Mouse (Mus musculus) CH12.LX (cell line): ENCODE measurements around the gene Foxk2. TPM values are rescaled to one million over a fixed set of nuclear protein-coding genes. Genes with fewer than 3 reads are reported as not detected.
"Not testable (repeated sequence)": the region's sequence is repeated elsewhere in the genome, so short reads cannot be mapped to it uniquely, and the experiment has no call there.

Experiments
- DNase-seq: peaks from one replicate; pipeline ENCODE4 v3.0.0-alpha.2; 2013; ENCODE audit errors: extremely low read depth
- H3K27ac ChIP-seq: 2 replicates; pipeline ENCODE4 v1.5.1; 2012; ENCODE audit warnings: low read depth, mild to moderate bottlenecking, control low read depth, moderate library complexity; ENCODE audit not compliant: insufficient read depth
- H3K27me3 ChIP-seq: replicated peaks from 2 replicates; pipeline ENCODE3; 2012; ENCODE audit warnings: inconsistent platforms
- H3K36me3 ChIP-seq, 2 experiments: replicated peaks in 1 of 2; 2 replicates each; pipeline versions ENCODE3 to v1.6.1; 2012; ENCODE audit warnings: inconsistent platforms in 1 of 2, low read length in 1 of 2, mild to moderate bottlenecking in 1 of 2, mixed read lengths in 1 of 2, moderate library complexity in 1 of 2; ENCODE audit not compliant: control insufficient read depth in 1 of 2, insufficient read depth in 1 of 2
- H3K4me1 ChIP-seq, 2 experiments: 2 replicates each; pipeline ENCODE4 v1.6.1; 2012; ENCODE audit warnings: inconsistent platforms in 1 of 2, moderate library complexity in 1 of 2; ENCODE audit not compliant: insufficient read depth in 2 of 2, control insufficient read depth in 1 of 2
- H3K4me2 ChIP-seq: 2 replicates; pipeline ENCODE4 v1.6.1; 2012; ENCODE audit warnings: low read depth, mild to moderate bottlenecking, control low read depth; ENCODE audit not compliant: poor library complexity, insufficient read depth, severe bottlenecking
- H3K4me3 ChIP-seq, 3 experiments: fragments of 150-350 bp in 1 of 3; sonication (generic) in 1 of 3; replicated peaks in 1 of 3; 2 replicates each; pipeline versions ENCODE3 to v1.5.1; 2011 to 2012; ENCODE audit warnings: low read depth in 2 of 3, low read length in 2 of 3, mild to moderate bottlenecking in 2 of 3, moderate library complexity in 2 of 3, control low read depth in 1 of 3, improper control_type of control experiment in 1 of 3, inconsistent platforms in 1 of 3, mixed read lengths in 1 of 3; ENCODE audit not compliant: poor library complexity in 1 of 3
- H3K79me2 ChIP-seq: replicated peaks from 2 replicates; pipeline ENCODE4 v1.6.1; 2012; ENCODE audit warnings: mild to moderate bottlenecking, moderate library complexity; ENCODE audit not compliant: control insufficient read depth, poor library complexity, insufficient read depth, severe bottlenecking; ENCODE audit errors: extremely low read depth
- H3K9ac ChIP-seq: 2 replicates; pipeline ENCODE4 v1.6.1; 2012; ENCODE audit warnings: low read depth, mild to moderate bottlenecking, control low read depth, moderate library complexity; ENCODE audit not compliant: insufficient read depth
- H3K9me3 ChIP-seq: replicated peaks from 2 replicates; pipeline ENCODE3; 2012; ENCODE audit warnings: low read length, inconsistent platforms, mixed read lengths
- BHLHE40 ChIP-seq: IDR thresholded peaks from 2 replicates; pipeline ENCODE4 v1.6.1; 2011; ENCODE audit warnings: mild to moderate bottlenecking, low read depth, low read length, improper control_type of control experiment
- ELF1 ChIP-seq: IDR thresholded peaks from 2 replicates; pipeline ENCODE4 v1.6.1; 2014; ENCODE audit warnings: low read depth, mild to moderate bottlenecking, inconsistent platforms, low read length, improper control_type of control experiment
- EP300 ChIP-seq: IDR thresholded peaks from 2 replicates; pipeline ENCODE4 v1.6.1; 2011; ENCODE audit warnings: low read length, improper control_type of control experiment
- ETS1 ChIP-seq: conservative IDR thresholded peaks from 2 replicates; pipeline ENCODE4 v1.6.1; 2012; ENCODE audit warnings: low read depth, mild to moderate bottlenecking, inconsistent platforms, low read length, improper control_type of control experiment, moderate library complexity
- IRF4 ChIP-seq: IDR thresholded peaks from 2 replicates; pipeline ENCODE4 v1.6.1; 2014; ENCODE audit warnings: low read depth, mild to moderate bottlenecking, inconsistent platforms, low read length, improper control_type of control experiment
- JUND ChIP-seq: conservative IDR thresholded peaks from 2 replicates; pipeline ENCODE4 v1.6.1; 2011; ENCODE audit warnings: low read depth, low read length, improper control_type of control experiment
- KAT2A ChIP-seq: IDR thresholded peaks from 2 replicates; pipeline ENCODE4 v1.6.1; 2012; ENCODE audit warnings: low read length, improper control_type of control experiment, inconsistent platforms; ENCODE audit not compliant: insufficient replicate concordance
- NELFE ChIP-seq: IDR thresholded peaks from 2 replicates; pipeline ENCODE4 v1.6.1; 2011; ENCODE audit warnings: low read depth, low read length, improper control_type of control experiment
- PAX5 ChIP-seq: IDR thresholded peaks from 2 replicates; pipeline ENCODE4 v1.6.1; 2012; ENCODE audit warnings: low read length, inconsistent platforms, mixed read lengths
- POLR2A ChIP-seq: IDR thresholded peaks from 2 replicates; pipeline ENCODE4 v1.6.1; 2011; ENCODE audit warnings: low read depth, mild to moderate bottlenecking, improper control_type of control experiment, low read length
- POLR2AphosphoS2 ChIP-seq: IDR thresholded peaks from 2 replicates; pipeline ENCODE4 v1.6.1; 2011; ENCODE audit warnings: low read depth, low read length, improper control_type of control experiment
- RAD21 ChIP-seq: IDR thresholded peaks from 2 replicates; pipeline ENCODE4 v1.6.1; 2011; ENCODE audit warnings: low read depth, mild to moderate bottlenecking, low read length, improper control_type of control experiment, moderate library complexity
- RCOR1 ChIP-seq: conservative IDR thresholded peaks from 2 replicates; pipeline ENCODE4 v1.6.1; 2012; ENCODE audit warnings: low read depth, mild to moderate bottlenecking, inconsistent platforms, low read length, improper control_type of control experiment
- USF2 ChIP-seq: conservative IDR thresholded peaks from 2 replicates; pipeline ENCODE4 v1.6.1; 2011; ENCODE audit warnings: low read depth, low read length, improper control_type of control experiment
- ZC3H11A ChIP-seq: IDR thresholded peaks from 2 replicates; pipeline ENCODE4 v1.6.1; 2012; ENCODE audit warnings: low read depth, mild to moderate bottlenecking, inconsistent platforms, low read length, improper control_type of control experiment
- ZKSCAN1 ChIP-seq: IDR thresholded peaks from 2 replicates; pipeline ENCODE4 v1.6.1; 2012; ENCODE audit warnings: low read depth, inconsistent platforms, low read length, improper control_type of control experiment, borderline replicate concordance
- ZNF384 ChIP-seq: IDR thresholded peaks from 2 replicates; pipeline ENCODE4 v1.6.1; 2012; ENCODE audit warnings: low read depth, low read length, improper control_type of control experiment, inconsistent platforms
- dilution Hi-C: fragments of 300-500 bp; cut with MboI; formaldehyde crosslinking; loops from 2 replicates; pipeline ENCODE4 v1.14.3; 2020; ENCODE audit warnings: low sequenced_read_pairs; ENCODE audit not compliant: extremely low pct_unique_long_range_greater_than_20kb, extremely low pct_ligation_motif_present
- in situ Hi-C: fragments of 300-500 bp; cut with MboI; formaldehyde crosslinking; loops from 3 replicates; pipeline ENCODE4 v1.14.3; 2019; ENCODE audit warnings: low sequenced_read_pairs, low pct_ligation_motif_present, low pct_unique_long_range_greater_than_20kb, mixed read lengths
- polyA plus RNA-seq: library from polyadenylated mRNA; unstranded; fragments of >175 nt; gene quantifications from 2 replicates; pipeline ENCODE4 v1.2.1, GENCODE M21; 2012; ENCODE audit warnings: low read depth; ENCODE audit not compliant: insufficient read length
- total RNA-seq, 2 experiments: library from RNA; depleted of rRNA; stranded (reverse); fragments of 300-350 nt in 1 of 2; fragments of >200 nt in 1 of 2; gene quantifications; 2 replicates each; pipeline ENCODE4 v1.2.3; 2012 to 2014

Gene Foxk2
- total and polyA plus RNA-seq, 3 experiments: 26.9 to 44.3 (median 41.2) TPM

- H3K9ac ChIP-seq: no peak overlapping the region
- peaks cover 22% of the 10 kb centered on the region for H3K79me2 ChIP-seq
- peak overlapping the region; percentile 53; the same call in 1 of the 2 replicates for H3K4me2 ChIP-seq
- in situ Hi-C loops: no loop called here
- dilution Hi-C loops: no loop called here
- no peak overlapping the region for H3K4me3 ChIP-seq
- peak; percentile 65 for DNase-seq
- H3K27me3 ChIP-seq: no peaks in the 10 kb centered on the region
- H3K27ac ChIP-seq: no peak overlapping the region
- TF ChIP-seq PAX5: no peak
- TF ChIP-seq RCOR1: no peak
- peak; percentile 81; the same call in 1 of the 2 replicates for TF ChIP-seq EP300
- no peak for TF ChIP-seq ELF1
- TF ChIP-seq BHLHE40: no peak
- TF ChIP-seq POLR2AphosphoS2: no peak
- peak; percentile 83 for TF ChIP-seq IRF4
- no peak for TF ChIP-seq USF2
- TF ChIP-seq ETS1: no peak
- TF ChIP-seq RAD21: no peak
- no peak for TF ChIP-seq ZC3H11A
- TF ChIP-seq POLR2A: no peak
- peak; percentile 43; the same call in 1 of the 2 replicates for TF ChIP-seq JUND
- no peak for TF ChIP-seq KAT2A
- TF ChIP-seq ZNF384: no peak
- TF ChIP-seq NELFE: no peak
- TF ChIP-seq ZKSCAN1: no peak
- peaks cover 32 to 71% of the 10 kb centered on the region in 2 experiments for H3K36me3 ChIP-seq
- H3K4me1 ChIP-seq: peaks cover 13 to 42% of the 10 kb centered on the region in 2 experiments
- no peaks in the 10 kb centered on the region for H3K9me3 ChIP-seq
Measured at GRCm38 (mm10) chr11:121339647-121340046, 79.9 kb downstream of the Foxk2 start.

DNA sequence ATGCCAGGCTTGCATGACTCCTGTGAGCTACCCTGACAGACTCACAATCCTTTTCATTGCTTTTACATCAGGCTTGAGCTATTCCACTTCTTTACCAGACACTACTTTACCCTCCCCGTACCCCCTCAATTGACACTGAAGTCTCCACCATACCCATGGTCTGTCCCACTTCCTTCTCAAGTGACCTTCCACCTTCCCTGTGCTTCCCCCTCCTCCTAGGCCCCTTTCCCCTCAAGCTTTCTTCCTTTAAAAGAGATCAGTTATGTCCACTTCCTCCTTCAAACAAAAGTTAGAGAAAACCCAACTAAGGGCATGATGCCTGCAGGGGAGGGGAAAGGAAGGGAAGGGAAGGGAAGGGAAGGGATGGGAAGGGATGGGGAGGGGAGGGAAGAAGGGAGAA lies 80.5 kb downstream of the Foxk2 start:
- peak overlapping the region; percentile 53 for H3K4me2 ChIP-seq
- in situ Hi-C loops (no loop called here), dilution Hi-C loops (no loop called here)
- H3K79me2 ChIP-seq: peaks cover 22% of the 10 kb centered on the region
- peaks cover 30 to 70% of the 10 kb centered on the region in 2 experiments for H3K36me3 ChIP-seq
- DNase-seq: peak; percentile 8
- TF ChIP-seq NELFE (no peak), IRF4 (0 out of 2 replicates have a peak, but pooled peaks have one; percentile 9)
- peak overlapping the region; percentile 48 for H3K27ac ChIP-seq
- H3K9me3 ChIP-seq: no peaks in the 10 kb centered on the region
- peaks cover 13 to 42% of the 10 kb centered on the region in 2 experiments for H3K4me1 ChIP-seq
- H3K4me3 ChIP-seq: peak overlapping the region in 1 of 3 experiments; percentile 6
- H3K27me3 ChIP-seq: no peaks in the 10 kb centered on the region
- no peak overlapping the region for H3K9ac ChIP-seq

- dilution Hi-C loops: not testable (repeated sequence)
Measured at GRCm38 (mm10) chr11:121342423-121342822, 82.6 kb downstream of the Foxk2 start.

More at GRCm38 (mm10) chr11:121342423-121342822, 82.6 kb downstream of the Foxk2 start:
- H3K27ac ChIP-seq, in situ Hi-C loops, H3K4me2 ChIP-seq, H3K9ac ChIP-seq, DNase-seq, H3K9me3 ChIP-seq, H3K27me3 ChIP-seq, H3K4me3 ChIP-seq: not testable (repeated sequence)
- H3K36me3 ChIP-seq: peaks cover 34 to 68% of the 10 kb centered on the region in 2 experiments
- H3K4me1 ChIP-seq: peaks cover 13 to 42% of the 10 kb centered on the region in 2 experiments
- peaks cover 24% of the 10 kb centered on the region for H3K79me2 ChIP-seq
